Mouse (Mus musculus) induced T-regulatory cell, adult 2 months (primary cell): ENCODE results near the gene Gpc3.

Experiments
- DNase-seq: peaks from one replicate; pipeline ENCODE4 v3.0.0-alpha.2; 2012; ENCODE audit warnings: low read depth

Gene Gpc3

DNA sequence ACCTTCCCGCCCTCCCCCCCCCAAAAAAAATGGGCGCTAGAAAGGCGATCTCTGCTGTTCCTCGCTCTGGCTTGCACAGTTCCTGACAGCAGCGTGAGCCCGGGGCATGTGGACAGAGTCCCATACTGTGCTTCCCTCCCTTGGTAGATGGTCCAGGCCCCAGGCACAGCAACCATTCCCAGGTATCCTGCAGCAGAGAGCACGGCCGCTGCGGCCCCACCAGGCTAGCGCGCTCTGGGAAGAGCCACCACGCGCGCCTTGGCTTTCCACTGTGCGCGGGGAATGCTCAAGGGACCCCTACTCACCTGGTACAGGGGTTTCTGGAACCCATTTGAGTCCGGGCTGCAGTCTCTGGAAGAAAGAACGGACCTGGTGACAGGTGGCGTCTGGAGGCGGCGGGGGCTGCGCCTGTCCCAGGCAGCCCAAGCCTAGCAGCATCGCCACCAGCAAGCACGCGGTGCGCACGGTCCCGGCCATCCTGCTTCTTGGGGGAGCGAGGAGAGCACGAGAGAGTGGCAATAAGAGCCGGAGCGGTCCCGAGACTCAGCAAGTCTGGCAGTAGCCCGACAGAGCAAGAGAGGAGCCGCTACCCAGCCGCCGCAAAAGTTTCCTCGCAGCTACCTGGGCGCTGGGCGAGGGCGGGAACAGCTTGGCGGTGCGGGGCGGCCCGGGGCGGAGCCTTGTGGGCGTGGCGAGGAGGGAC is at the start of gene Gpc3:
TSS of gene Gpc3 (minus strand) at position 623 of the 703 bp plus-strand sequence.
- peak; percentile 12 for DNase-seq

DNA sequence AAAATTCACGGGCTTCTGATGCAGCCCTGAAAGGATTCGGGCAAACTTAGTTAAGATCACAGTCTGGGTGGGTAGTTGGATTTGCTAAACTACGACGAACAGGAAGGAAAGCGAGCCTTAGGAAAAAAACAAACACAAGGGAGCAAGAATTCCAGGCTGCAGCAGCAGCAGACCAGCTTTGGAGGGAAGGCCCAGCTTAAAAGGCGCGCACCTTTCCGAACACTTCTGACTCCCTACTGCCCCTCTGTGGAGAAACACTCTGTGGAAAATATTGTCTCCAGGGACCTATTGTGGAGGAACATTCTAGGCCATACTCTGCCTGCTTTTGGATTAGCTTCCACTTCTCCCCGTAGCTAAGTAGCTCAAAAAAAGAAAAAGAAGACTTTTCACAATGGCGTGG is 38.2 kb upstream of the Gpc3 start:
- DNase-seq: peak; percentile 0

DNA sequence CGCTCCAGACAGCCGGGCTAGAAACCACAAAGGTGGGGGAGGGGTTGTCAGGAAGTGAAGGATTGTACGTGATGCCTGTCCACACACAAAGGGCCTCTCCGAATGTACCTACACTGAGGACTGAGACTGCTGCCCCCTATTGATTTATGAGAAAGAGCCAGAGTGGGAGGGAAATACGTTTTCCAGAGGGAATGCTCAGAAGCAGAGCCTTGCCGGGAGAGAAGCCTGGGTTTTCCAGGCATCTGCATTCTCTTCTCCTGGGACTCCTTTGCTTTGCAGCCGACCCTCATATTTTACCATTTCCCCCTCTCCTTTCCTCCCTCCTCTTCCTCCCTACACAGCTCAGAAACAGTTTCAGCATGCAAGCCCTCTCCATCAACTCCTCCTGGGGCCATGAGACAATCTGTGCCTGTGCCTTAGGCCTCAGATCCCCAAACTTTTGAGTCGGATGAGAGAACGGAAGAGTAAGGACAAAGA is 37.8 kb upstream of the Gpc3 start:
- no peak for DNase-seq

DNA sequence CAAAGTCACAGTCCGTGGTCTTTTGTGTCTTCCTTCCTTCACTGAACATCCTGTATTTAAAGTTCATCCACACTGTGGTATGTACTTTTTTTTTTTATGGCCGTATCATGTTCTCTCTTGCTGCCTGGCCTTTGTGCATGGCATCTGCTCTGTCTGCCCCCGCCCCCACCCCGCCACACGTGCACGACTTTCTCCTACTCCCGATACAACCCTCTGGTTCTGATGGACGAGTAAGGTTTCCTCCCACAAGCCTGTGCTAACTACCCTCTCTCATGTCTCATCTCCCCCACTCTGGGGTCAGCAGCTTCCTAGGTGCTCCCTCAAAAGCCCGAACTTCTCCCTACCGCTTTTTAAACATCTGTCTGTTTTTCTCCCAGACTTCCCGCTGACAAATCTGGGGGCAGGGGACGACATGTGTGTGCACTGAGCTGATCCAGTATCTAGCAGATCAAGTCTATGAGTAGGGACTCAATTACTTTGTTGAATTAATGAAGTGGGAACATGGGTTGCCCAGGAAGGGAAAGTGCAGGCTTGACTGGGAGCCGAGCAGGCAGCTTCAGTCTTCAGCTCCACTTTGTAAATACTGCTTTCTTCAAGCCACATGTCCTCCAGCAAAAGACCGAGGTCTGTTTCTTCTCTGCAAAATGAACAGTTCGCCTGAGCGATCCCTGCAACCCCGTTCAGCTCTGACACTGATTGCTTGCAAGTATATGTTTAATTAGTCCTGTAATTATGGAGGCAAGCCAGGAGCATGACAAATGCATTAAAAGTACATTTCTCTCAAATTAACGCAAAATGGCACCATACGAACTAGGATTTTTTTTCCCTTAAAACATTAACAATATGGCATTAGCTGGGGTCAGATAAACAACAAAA is 35.4 kb upstream of the Gpc3 start:
- no peak for DNase-seq

DNA sequence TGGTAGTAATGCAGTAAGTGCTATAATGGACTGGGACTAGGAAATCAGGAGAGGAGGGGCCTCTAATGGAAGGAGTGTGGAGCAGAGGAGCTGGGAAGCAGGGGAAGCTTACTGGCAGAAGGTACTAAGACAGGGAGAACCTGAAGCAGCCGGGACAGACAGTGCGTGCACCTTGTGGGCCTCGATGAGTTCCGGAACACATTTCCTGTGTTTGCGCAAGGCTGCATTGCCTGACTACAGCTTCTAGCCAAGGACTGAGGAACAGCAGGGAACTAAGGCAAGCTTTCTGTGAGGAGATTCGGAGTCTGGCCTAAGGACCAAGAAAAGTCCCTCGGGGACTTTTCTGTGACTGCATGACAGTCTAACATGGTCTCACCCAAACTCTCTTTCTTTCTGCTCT is 30.6 kb upstream of the Gpc3 start:
- DNase-seq: no peak

DNA sequence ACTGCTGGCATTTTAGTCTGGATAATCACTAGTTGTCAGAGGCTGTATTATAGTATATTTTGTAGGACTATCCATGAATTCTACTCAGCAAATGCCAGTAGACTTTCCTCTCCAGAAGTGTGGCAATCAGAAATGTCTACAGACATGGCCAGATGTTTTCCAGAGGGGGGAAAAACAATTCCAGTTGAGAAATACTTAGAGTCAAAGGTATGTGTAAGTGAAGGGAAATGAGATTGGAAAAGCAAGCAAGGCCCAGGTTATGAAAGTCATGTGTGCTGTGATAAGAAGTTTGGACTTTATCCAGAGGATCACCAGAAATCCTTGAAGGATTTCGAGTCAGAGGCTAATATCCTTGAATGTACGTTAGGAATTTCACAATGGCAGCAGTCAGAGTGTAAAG is 29.6 kb upstream of the Gpc3 start:
- no peak for DNase-seq

DNA sequence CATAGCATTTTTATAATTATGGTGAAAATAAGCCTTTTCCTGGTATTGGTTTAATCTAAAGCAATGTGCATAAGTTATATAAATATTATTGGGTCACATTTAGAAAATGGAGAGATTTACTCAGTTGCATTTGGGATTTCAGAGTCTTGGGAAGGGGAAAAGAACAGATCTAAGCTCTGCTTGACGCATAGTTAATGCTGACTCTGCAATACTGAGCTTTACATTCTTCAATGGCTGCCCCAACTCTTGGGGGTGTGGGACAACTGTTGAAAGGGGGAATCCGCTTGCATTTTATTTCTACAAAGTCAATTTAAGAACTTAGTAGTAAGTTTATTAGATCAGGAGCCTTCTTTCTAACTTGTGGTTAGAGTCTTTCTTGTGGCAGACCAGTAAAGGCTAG is 28.4 kb upstream of the Gpc3 start:
- no peak for DNase-seq

DNA sequence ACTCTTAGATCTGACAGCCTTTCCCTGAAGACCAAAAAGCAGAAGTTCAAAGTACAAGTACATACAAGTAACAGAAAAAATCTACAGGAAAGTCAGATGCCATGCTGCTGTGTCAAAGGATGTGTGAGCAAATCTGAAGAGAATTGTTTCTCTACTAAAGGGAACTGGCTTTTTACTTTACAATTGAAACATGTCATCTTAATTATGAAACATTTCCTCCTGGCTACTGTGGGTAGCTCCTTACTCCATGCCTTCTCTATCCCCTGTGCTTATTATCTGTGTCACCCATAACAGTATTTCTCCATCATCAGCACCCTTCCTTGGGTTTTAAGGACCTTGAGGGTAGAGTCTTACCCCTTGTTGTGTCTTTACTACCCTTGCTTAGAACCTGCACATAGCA is 23.7 kb upstream of the Gpc3 start:
- DNase-seq: no peak

DNA sequence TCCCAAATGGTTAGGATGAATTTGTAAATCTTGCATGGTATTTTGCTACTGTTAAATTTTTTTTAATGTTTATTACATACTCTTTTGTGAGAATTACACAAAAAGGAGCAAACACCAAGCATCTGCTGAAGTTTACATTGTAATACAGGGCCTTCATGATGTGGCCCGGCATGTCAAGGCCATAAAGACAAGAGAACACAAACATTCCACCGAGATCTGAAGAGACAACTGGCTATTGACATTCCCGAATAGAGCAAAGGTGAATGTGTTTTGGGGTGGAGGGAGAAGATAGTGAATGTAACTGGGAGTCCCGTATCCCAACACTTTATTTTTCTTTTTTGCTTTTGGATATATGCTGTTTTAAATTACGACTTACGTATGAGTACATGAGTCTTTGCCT is 20.2 kb upstream of the Gpc3 start:
- DNase-seq: no peak

DNA sequence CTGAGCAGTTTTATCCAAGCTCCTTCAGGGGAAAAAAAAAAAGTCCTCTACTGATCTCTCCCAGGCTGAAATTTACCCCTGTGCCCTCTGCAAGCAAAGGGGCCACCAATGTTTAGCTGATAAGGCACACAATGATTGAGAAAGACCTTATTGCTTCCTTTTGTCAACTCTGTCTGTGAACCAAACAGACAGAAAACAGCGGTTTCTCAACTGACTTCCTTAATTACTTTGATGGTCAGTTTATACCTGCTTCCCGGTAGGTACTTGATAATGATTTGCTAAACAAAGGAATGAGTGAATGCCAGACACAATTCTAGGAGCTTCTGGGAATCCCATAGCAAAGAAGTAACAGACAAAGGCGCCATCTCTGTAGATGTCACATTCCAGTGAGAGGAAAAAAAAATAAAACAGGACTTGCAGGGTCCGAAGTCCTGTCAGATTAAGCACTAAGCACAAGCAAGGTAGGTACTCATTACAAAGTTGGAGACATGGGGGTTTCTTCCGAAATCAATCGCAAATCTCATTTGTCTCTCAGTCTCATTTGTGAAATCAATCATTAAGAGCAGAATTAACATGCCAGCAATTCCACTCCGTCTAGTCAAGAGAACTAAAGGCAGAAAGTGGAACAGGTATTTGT is 19.1 kb upstream of the Gpc3 start:
- no peak for DNase-seq

DNA sequence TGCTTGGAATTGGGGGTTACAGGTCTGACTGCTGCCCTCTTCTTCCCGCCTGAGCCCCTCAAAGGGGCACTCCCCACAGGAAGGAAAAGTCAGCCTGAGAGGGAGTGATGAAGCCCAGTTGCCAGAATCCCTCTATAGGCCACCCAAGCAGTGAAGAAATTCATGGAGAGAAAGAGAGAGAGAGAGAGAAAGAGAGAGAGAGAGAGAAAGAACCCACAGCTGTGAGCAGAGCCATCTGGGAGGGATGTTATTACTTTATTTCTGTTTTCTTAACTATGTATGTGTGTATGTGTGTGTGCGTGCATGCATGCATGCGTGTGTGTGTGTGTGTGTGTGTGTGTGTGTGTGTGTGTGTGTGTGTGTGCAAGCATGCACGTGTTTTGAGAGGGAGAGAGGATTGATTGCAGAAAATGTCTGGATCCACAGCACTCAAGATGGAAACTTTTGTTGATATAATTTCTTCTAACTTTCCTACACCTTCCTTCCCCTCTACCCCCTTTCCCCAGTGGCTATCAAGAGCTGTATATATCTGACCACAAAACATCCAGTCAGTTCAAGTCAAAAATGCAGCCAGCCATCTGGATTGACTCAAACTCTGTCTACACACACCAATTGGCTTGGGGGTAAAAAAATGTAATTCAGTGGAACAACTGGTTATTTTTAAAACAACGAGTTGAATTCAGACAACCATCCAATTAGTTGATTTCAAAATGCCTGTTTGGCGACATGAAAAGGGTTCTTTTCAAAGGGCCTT is 13.4 kb upstream of the Gpc3 start:
- no peak for DNase-seq

DNA sequence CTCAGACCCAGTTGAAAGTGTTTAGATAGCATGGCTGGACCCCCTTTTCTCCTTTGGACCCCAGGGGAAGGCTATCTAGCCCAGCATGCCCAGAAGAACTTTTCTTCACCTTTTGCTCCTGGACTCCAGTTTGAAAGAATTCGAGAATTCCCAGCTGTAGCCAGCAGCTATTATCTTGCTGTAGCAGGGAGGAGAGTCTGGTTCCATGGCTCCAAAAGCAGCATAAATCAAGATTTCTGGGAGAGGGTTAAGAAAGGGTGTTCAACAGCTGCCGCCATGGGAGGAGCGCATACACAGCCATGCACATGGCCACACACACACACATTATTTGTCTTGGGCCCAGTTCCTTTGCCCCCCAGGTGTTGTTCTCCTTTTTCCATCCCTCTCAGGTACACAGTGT is 4.1 kb upstream of the Gpc3 start:
- no peak for DNase-seq

DNA sequence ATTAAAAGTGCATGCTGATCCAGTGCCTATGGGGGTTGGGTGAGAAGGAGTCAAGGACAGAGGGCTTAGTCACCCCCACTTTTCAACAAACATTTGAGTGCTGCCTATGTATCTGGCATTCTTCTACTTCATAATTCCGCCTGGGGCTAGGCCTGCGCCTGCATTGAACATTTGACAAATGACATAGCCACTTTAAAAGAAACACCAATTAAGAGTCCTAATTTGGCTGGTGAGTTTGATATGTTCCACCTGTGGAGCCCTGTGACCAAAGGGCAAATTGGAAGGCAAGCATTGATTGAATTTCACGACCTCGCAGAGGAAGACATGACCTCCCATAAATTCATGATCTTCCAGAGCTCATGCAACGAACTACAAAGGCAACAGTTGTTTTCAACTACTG is 2.4 kb upstream of the Gpc3 start:
- DNase-seq: no peak

DNA sequence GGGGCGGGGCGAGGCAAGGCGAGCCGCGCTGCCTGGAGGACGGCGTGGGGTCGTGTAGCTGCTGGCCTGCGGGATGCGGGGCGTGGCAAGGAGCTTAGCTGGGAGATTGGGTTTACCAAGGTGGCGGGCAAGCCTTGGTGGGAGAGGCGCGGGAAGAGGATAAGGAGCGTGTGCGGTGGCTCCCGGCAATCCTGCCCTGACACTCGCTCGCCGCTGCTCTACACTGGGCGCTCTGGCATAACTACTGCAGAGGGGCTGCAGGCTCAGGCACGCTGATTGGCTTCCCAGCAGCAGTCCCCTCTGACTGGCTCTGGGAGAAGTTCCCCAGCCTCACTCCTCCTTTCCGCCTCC is 256 bp upstream of the Gpc3 start:
- DNase-seq: no peak

DNA sequence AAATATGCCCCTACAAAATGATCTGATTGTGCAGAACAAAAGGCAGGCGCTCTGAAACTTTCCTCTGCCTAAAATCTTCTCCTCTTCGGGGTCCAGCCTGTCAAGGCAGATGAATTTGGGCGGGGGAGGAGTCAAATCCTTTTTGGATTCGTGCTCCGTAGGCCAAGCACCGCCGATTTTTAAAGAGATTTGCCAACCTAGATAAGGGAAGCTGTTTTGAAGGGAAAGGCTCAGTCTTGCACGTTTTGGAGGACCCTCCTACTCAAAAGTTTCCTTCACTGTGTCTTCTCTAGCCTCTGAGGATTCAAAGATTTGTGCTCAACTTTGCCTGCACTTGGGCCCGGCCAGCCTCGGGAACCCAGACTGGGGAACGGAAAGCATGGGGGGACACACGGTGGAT is 944 bp downstream of the Gpc3 start:
- no peak for DNase-seq

DNA sequence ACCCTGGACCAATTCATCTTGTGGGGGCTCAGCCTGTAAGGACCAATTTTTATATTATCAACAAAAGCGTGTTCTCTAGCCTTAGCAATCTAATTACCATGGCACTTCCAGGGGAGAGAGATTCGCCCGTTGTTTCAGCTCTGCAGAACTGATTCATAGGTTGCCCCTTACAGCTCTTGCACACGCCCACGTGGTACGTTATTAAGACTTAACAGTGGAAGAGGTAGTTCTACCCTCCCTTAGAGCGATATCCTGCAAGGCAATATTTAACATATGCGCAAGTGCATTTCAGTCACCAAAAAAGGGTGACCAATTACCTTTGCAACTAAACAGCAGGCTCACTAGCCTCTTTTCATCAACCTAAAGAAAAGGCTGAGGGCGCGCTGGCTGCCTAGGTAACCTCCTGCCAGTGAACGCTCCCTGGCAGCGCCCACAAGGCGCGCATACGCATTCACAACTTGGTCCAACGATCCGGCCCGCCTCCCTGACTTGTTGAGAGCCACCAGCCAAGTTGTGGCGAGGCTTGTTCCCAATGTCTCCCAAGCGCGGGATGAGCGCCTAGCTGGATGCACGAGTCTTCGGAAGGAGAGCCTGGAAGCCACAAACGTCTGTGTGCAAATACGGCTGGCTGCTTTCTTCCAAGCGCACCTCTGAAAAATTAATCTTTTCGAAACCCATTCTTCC is 1.6 kb downstream of the Gpc3 start:
- DNase-seq: no peak

DNA sequence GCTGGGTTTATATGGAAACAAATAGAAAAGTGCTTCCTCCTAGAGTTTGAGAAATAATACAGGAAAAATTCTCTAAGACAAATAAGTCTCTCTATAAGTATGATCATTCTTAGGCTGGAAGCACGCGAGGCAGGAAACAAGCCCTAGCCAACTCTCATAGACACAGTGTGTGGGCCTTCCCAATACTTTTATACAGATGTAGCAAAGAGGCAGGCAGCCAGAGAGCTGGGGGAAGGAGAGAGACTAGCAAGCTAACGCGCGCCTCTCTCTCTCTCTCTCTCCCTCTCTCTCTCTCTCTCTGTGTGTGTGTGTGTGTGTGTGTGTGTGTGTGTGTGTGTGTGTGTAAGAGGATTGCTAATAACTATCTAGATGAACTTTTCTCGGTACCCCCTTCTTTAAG is 2.2 kb downstream of the Gpc3 start:
- DNase-seq: no peak

DNA sequence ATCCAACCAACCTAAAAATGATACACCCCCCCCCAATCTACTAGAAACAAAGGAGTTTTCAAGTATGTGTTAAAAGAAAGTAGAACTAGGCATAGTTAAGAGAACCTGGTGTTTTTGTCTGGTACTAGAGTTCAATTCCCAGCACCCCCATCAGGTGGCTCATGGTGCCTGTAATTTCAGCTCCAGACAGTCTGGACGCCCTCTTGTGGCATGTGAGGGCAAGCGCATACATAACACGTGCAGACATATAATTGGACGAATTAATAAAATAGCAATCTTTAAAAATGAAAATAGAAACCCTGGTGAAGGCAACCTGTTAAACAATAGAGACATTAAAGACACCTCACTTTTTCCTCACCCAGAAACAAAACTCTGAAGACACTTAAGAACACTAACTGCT is 10.6 kb downstream of the Gpc3 start:
- DNase-seq: no peak

DNA sequence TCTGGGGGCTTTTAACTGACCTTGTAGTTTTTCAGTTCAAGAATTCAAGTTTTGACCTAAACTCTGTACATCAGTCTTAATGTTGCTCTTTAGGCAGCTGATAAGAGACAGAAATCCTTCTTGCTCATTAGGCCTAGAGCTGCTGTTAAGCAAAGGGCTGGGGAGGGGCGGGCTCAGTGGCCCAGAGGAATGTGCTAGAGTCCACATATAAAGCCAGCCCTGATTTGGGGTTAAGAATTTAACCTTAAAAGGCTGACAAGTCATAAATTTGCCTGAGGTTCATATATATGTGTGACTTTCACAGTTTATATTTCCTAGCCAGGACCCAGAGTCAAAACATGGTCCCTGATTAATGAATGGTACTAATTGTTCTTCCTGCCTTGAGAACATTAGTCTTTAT is 14.5 kb downstream of the Gpc3 start:
- no peak for DNase-seq

DNA sequence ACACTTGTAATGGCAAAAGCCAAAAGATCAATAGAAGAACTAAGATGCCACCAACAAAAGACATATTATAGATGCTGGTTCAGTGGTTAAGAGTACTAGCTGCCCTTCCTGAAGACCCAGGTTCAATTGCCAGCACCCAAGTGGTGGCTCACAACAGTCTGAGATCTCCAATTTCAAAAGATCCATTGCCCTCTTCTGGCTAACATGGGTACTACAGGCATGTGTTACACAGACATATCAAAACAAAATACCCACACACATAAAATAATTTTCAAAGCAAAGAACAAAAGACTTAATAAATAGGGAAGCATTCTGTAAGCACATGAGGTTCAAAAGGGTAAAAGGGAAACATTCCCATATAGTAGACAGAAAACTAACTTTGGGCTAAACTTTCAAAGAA is 26.1 kb downstream of the Gpc3 start:
- DNase-seq: peak; percentile 8

DNA sequence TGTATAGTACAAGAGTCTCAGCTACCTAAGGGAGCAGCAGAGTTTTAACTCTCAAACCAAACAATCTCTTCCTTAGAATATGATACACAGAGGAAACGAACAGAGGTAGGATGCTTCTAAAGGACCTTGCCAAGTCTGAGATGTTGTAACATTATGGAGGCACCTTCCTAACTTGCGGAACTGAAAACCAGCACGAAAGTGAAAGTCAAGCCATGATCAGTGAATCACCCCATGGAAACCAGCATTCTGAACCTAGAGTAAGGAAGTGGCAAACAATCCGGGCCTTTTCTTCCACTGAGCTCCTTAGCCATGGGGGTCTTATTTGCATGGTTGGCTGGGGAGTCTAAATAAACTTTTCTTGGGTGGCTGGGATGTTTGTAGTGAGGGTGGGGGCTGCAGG is 53.8 kb downstream of the Gpc3 start:
- no peak for DNase-seq

DNA sequence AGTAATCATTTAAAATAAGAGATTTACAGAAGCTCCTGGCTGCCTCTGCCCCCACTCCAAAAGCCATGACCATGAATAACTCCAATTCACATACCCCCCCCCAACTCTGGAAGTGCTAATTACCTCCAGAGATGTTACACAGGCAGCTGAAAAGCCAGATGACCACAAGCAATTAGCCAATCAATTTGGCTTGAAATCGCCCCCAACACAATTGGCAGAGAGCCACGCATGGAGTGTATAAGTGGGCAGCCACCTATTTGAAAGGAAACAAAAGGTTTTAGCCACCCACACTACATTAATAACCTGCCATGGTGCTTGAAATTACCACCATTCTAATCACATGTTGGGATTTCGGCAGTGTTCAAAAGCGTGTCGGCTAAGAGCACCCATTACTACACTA is 55.2 kb downstream of the Gpc3 start:
- DNase-seq: no peak
